Mouse (Mus musculus): ENCODE measurements around the gene Six2. TPM values are rescaled to one million over a fixed set of nuclear protein-coding genes. Genes with fewer than 3 reads are reported as not detected.

Six2 gene
- total and polyA plus RNA-seq, 3 experiments = 0.04 to 0.40 TPM; not detected in 1

DNA sequence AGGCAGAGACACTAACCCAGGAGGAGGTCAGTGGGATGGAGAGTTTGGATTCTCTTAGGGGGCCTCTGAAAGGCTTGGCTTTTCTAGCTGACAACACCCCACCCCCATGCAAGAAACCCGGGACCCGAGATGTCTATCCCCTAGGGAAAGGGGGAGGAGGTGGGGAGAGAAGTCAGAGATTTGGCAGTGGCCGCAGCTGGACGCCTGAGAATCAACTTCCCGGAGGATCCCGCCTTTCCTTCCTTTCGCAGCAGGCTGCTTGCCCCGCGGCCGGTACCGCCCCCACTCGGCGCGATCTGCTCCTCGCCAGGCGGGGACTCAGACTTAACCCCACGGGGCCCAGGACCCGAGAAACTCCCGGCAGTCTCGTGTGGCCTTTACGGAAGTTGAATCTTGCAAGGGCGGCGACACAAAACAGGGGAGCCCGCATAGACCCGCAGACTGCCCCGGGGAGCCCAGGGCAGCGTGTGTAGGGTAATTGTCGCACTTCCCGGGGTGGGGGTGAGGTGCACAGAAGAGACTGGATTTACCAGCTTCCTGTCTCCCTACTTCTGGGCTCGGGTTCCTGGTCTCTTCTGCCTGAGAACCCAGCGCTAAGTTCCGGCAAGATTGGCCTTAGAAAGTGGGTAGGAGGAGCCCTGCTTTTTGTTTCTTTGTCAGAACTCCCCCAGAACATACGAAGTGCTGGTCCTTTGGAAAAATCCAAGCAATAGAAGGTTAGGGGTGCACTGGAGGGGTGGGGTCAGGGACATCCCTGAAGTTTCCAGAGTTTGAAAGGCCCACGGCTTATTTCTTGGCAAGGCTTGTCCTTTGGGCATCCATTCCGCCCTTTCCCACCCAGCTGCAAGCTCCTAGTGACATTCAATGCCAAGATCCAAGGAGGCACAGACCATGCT lies 1.1 kb upstream of the Six2 start:
- in situ Hi-C loops (cut with MboI; ENCODE audit: low pct_ligation_motif_present, low pct_unique_long_range_greater_than_20kb, low sequenced_read_pairs) = no loop called here
- Histone ChIP-seq H3K9ac (ENCODE audit: insufficient read depth, low read depth) (no peak overlapping the region), H3K9me3 (replicated peaks; ENCODE audit: low read length) (peaks cover 38% of the 10 kb centered on the region), H3K79me2 (replicated peaks; ENCODE audit: control insufficient read depth, extremely low read depth, insufficient read depth, poor library complexity, severe bottlenecking) (no peaks in the 10 kb centered on the region), H3K4me1 (ENCODE audit: control insufficient read depth in 1 of 2, insufficient read depth in 2 of 2) (no peaks in the 10 kb centered on the region), H3K27me3 (replicated peaks) (no peaks in the 10 kb centered on the region), H3K4me3 (replicated peaks in 1 of 3; ENCODE audit: low read depth in 2 of 3, low read length in 2 of 3, poor library complexity in 1 of 3) (no peak overlapping the region), H3K4me2 (ENCODE audit: insufficient read depth, low read depth, poor library complexity, severe bottlenecking) (no peak overlapping the region), H3K36me3 (replicated peaks in 1 of 2; ENCODE audit: control insufficient read depth in 1 of 2, insufficient read depth in 1 of 2, low read length in 1 of 2) (peaks cover 0 to 15% of the 10 kb centered on the region in 2 experiments), H3K27ac (ENCODE audit: insufficient read depth, low read depth) (no peak overlapping the region)
- dilution Hi-C loops (cut with MboI; ENCODE audit: extremely low pct_ligation_motif_present, extremely low pct_unique_long_range_greater_than_20kb, low sequenced_read_pairs) = no loop called here
- TF ChIP-seq MAZ (IDR thresholded peaks at IDR 0.05; ENCODE audit: low read depth, low read length) (no peak), USF1 (IDR thresholded peaks at IDR 0.05; ENCODE audit: low read depth, low read length) (no peak), RCOR1 (conservative IDR thresholded peaks at IDR 0.05; ENCODE audit: low read depth, low read length) (no peak), ZC3H11A (IDR thresholded peaks at IDR 0.05; ENCODE audit: low read depth, low read length) (no peak), ZKSCAN1 (IDR thresholded peaks at IDR 0.05; ENCODE audit: borderline replicate concordance, low read depth, low read length) (no peak), CHD2 (IDR thresholded peaks at IDR 0.05; ENCODE audit: low read length) (no peak), ZNF384 (IDR thresholded peaks at IDR 0.05; ENCODE audit: low read depth, low read length) (no peak)
- no peak for DNase-seq (ENCODE audit: extremely low read depth)

DNA sequence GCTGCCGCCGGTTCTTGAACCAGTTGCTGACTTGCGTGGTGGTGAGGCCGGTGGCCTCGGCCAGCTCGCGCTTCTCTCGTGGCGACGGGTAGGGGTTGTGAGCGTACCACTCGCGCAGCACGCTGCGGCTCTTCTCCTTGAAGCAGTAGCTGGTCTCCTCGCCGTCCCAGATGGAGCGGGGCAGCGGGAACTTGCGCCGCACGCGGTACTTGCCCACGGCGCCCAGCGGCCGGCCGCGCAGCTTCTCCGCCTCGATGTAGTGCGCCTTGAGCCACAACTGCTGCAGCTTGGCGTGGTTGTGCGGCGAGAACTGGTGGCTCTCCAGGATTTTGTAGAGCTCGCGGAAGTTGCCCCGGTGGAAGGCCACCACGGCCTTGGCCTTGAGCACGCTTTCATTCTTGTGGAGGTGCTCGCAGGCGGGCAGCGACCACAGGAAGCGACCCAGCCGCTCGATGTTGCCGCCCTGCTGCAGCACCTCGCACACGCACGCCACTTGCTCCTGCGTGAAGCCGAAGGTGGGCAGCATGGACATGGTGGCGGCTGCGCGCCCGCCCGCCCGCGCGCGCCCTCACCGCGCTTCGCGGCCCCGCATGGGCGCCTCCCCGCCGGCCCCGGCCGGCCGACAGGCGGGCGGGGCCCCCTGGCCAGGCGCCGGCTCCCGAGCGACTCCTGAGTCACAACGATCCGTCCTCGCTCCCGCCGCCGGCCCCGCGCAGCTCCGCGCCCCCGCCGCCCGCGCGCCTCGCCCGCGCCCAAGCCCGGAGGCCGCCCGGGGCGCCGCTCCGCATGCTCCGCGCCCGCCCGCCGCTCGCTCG lies 446 bp downstream of the Six2 start:
- H3K9ac ChIP-seq (ENCODE audit: insufficient read depth, low read depth) = no peak overlapping the region
- no peak for DNase-seq (ENCODE audit: extremely low read depth)
- TF ChIP-seq ZC3H11A (IDR thresholded peaks at IDR 0.05; ENCODE audit: low read depth, low read length) = no peak
- no peak for TF ChIP-seq KAT2A (IDR thresholded peaks at IDR 0.05; ENCODE audit: insufficient replicate concordance, low read length)
- no peak for TF ChIP-seq TBP (conservative IDR thresholded peaks at IDR 0.05; ENCODE audit: low read depth, low read length)
- no peak for TF ChIP-seq NELFE (IDR thresholded peaks at IDR 0.05; ENCODE audit: low read depth, low read length)
- TF ChIP-seq RCOR1 (conservative IDR thresholded peaks at IDR 0.05; ENCODE audit: low read depth, low read length) = no peak
- TF ChIP-seq IRF4 (IDR thresholded peaks at IDR 0.05; ENCODE audit: low read depth, low read length) = no peak
- TF ChIP-seq ZNF384 (IDR thresholded peaks at IDR 0.05; ENCODE audit: low read depth, low read length) = no peak
- no peak for TF ChIP-seq ELF1 (IDR thresholded peaks at IDR 0.05; ENCODE audit: low read depth, low read length)
- no peak for TF ChIP-seq RAD21 (IDR thresholded peaks at IDR 0.05; ENCODE audit: low read depth, low read length)
- no peak for TF ChIP-seq POLR2AphosphoS2 (IDR thresholded peaks at IDR 0.05; ENCODE audit: low read depth, low read length)
- no peaks in the 10 kb centered on the region for H3K27me3 ChIP-seq (replicated peaks)
- H3K4me1 ChIP-seq (ENCODE audit: control insufficient read depth in 1 of 2, insufficient read depth in 2 of 2) = peaks cover 4 to 8% of the 10 kb centered on the region in 2 experiments
- H3K4me3 ChIP-seq (replicated peaks in 1 of 3; ENCODE audit: low read depth in 2 of 3, low read length in 2 of 3, poor library complexity in 1 of 3) = no peak overlapping the region
- no peak overlapping the region for H3K4me2 ChIP-seq (ENCODE audit: insufficient read depth, low read depth, poor library complexity, severe bottlenecking)
- in situ Hi-C loops (cut with MboI; ENCODE audit: low pct_ligation_motif_present, low pct_unique_long_range_greater_than_20kb, low sequenced_read_pairs) (no loop called here), dilution Hi-C loops (cut with MboI; ENCODE audit: extremely low pct_ligation_motif_present, extremely low pct_unique_long_range_greater_than_20kb, low sequenced_read_pairs) (no loop called here)
- H3K36me3 ChIP-seq (replicated peaks in 1 of 2; ENCODE audit: control insufficient read depth in 1 of 2, insufficient read depth in 1 of 2, low read length in 1 of 2) = peaks cover 0 to 15% of the 10 kb centered on the region in 2 experiments
- no peaks in the 10 kb centered on the region for H3K79me2 ChIP-seq (replicated peaks; ENCODE audit: control insufficient read depth, extremely low read depth, insufficient read depth, poor library complexity, severe bottlenecking)
- peaks cover 38% of the 10 kb centered on the region for H3K9me3 ChIP-seq (replicated peaks; ENCODE audit: low read length)
- no peak overlapping the region for H3K27ac ChIP-seq (ENCODE audit: insufficient read depth, low read depth)
